Mouse (Mus musculus) erythroid progenitor cell, adult 5-6 weeks (primary cell): ENCODE data around the gene Sox15. TPM values are rescaled to one million over a fixed set of nuclear protein-coding genes. Genes with fewer than 3 reads are reported as not detected.
A peak's percentile ranks its signal among the peaks of the same experiment; 100 is the strongest.

Source experiments
- ATAC-seq: replicated peaks from 2 replicates; pipeline ENCODE4 v1.8.0; 2016; ENCODE audit warnings: moderate number of reproducible peaks, mild to moderate bottlenecking, moderate TSS enrichment, inconsistent platforms; ENCODE audit not compliant: poor library complexity, low FRiP score, severe bottlenecking
- total RNA-seq, 2 experiments: library from RNA; stranded (forward) in 1 of 2; stranded (reverse) in 1 of 2; fragments of 150-400 nt in 1 of 2; fragments of 186-747, 209-891 nt in 1 of 2; gene quantifications; 2 replicates each; pipeline versions ENCODE4 v1.2.3 to v1.2.4; 2015 to 2017; ENCODE audit warnings: low replicate concordance in 2 of 2

Sox15 gene
- total RNA-seq, 2 experiments from 2014 or later, result not detected

GRCm38 (mm10) chr11:69670786-69671725, 15.9 kb downstream of the Sox15 start:
- peak; percentile 69 for ATAC-seq

- peak; percentile 11 for ATAC-seq
These were observed 16.6 kb downstream of the Sox15 start for GRCm38 (mm10) chr11:69671726-69672124.

- ATAC-seq, result peak; percentile 89
These were observed 17.1 kb downstream of the Sox15 start, which contains the start of gene Eif4a1 for GRCm38 (mm10) chr11:69672211-69672706. Gene Eif4a1, minus strand, starts transcription at chr11:69672423.

- ATAC-seq, result no peak
These were observed 24.0 kb downstream of the Sox15 start for GRCm38 (mm10) chr11:69679144-69679543.

- ATAC-seq, result no peak
These were observed 25.2 kb downstream of the Sox15 start for GRCm38 (mm10) chr11:69680136-69680855.

- ATAC-seq, result peak; percentile 90
These were observed 26.4 kb downstream of the Sox15 start, which contains the start of gene Senp3 for GRCm38 (mm10) chr11:69681314-69682208. Gene Senp3, minus strand, starts transcription at chr11:69682084.

GRCm38 (mm10) chr11:69682209-69682839, 27.2 kb downstream of the Sox15 start:
- peak; percentile 3; the same call in 1 of the 2 replicates for ATAC-seq

GRCm38 (mm10) chr11:69682840-69683533, 27.9 kb downstream of the Sox15 start:
- ATAC-seq, result peak; percentile 65

- no peak for ATAC-seq
These were observed 28.5 kb downstream of the Sox15 start for GRCm38 (mm10) chr11:69683576-69683975.

- ATAC-seq, result no peak
These were observed 29.1 kb downstream of the Sox15 start for GRCm38 (mm10) chr11:69684128-69684745.

- no peak for ATAC-seq
These were observed 29.8 kb downstream of the Sox15 start for GRCm38 (mm10) chr11:69684936-69685335.

GRCm38 (mm10) chr11:69685526-69686148, 30.5 kb downstream of the Sox15 start, which contains the start of gene Tnfsf13:
Gene Tnfsf13, minus strand, starts transcription at chr11:69685784.
- ATAC-seq, result peak; percentile 22; the same call in 1 of the 2 replicates

GRCm38 (mm10) chr11:69686377-69686776, 31.3 kb downstream of the Sox15 start:
- ATAC-seq, result no peak

- no peak for ATAC-seq
These were observed 31.9 kb downstream of the Sox15 start for GRCm38 (mm10) chr11:69687061-69687460.

GRCm38 (mm10) chr11:69689891-69690290, 34.8 kb downstream of the Sox15 start:
- no peak for ATAC-seq

GRCm38 (mm10) chr11:69692196-69692811, 37.2 kb downstream of the Sox15 start:
- no peak for ATAC-seq

GRCm38 (mm10) chr11:69692863-69693262, 37.7 kb downstream of the Sox15 start:
- ATAC-seq, result no peak
